Mouse (Mus musculus) testis, adult 2 months (tissue): ENCODE data around the gene Vav2. TPM values are rescaled to one million over a fixed set of nuclear protein-coding genes. Genes with fewer than 3 reads are reported as not detected.

Experiments
- H3K27ac ChIP-seq: fragments of 200-500 bp; 2 replicates; pipeline ENCODE4 v1.5.1; 2012; ENCODE audit warnings: low read depth, low read length; ENCODE audit not compliant: control insufficient read depth, insufficient read depth
- H3K27me3 ChIP-seq: fragments of 200-500 bp; 2 replicates; pipeline ENCODE4 v1.6.1; 2012; ENCODE audit warnings: mild to moderate bottlenecking, low read length, moderate library complexity; ENCODE audit not compliant: control insufficient read depth, insufficient read depth
- H3K36me3 ChIP-seq: fragments of 200-500 bp; 2 replicates; pipeline ENCODE4 v1.6.1; 2012; ENCODE audit warnings: mild to moderate bottlenecking, low read length; ENCODE audit not compliant: control insufficient read depth, insufficient read depth
- H3K4me1 ChIP-seq: fragments of 200-500 bp; 2 replicates; pipeline ENCODE4 v1.6.1; 2012; ENCODE audit warnings: low read length; ENCODE audit not compliant: control insufficient read depth, insufficient read depth
- H3K4me3 ChIP-seq: fragments of 200-500 bp; 2 replicates; pipeline ENCODE4 v1.5.1; 2012; ENCODE audit warnings: low read depth, mild to moderate bottlenecking, low read length, moderate library complexity, mixed read lengths; ENCODE audit not compliant: control insufficient read depth
- CTCF ChIP-seq: fragments of 200-500 bp; IDR thresholded peaks from 2 replicates; pipeline ENCODE4 v1.5.1; 2012; ENCODE audit warnings: low read depth, mild to moderate bottlenecking, inconsistent platforms, low read length, moderate library complexity; ENCODE audit not compliant: control insufficient read depth, insufficient read depth, insufficient replicate concordance
- POLR2A ChIP-seq: fragments of 200-500 bp; IDR thresholded peaks from 2 replicates; pipeline ENCODE4 v1.6.1; 2012; ENCODE audit warnings: low read depth, mild to moderate bottlenecking, inconsistent platforms, low read length, moderate library complexity; ENCODE audit not compliant: control insufficient read depth
- polyA plus RNA-seq: library from polyadenylated mRNA; depleted of rRNA; stranded (reverse); fragments of >200 nt; gene quantifications from 2 replicates; pipeline ENCODE4 v1.2.3, GENCODE M21; 2012

Gene Vav2
- polyA plus RNA-seq, 1 experiment: 35.7 TPM

DNA sequence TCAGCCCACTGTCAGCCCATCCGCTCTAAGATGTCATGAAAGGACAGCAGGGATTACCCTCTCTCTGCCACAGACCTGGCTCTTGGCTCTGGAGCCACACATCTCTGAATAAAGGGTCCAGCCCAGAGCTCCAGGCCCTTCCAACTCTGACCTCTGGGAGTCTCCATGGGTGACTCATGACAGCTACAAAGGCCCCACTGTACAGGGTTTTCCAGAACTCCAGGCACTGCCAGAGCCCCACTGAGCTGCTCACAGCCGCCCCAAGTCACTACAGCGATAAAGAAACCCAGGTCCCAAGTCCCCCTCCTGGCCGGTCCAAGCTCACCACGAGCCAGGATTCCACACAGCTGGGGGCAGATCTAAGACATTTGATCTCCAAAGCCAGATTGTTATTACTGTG is 34.6 kb downstream of the Vav2 start:
- Histone ChIP-seq H3K27ac (no peak overlapping the region), H3K27me3 (no peaks in the 10 kb centered on the region), H3K36me3 (no peaks in the 10 kb centered on the region), H3K4me3 (no peak overlapping the region), H3K4me1 (no peaks in the 10 kb centered on the region; the same call in 1 of the 2 replicates)
- no peak for TF ChIP-seq POLR2A
- no peak for TF ChIP-seq CTCF

GRCm38 (mm10) chr2:27390775-27391174 is 36.1 kb downstream of the Vav2 start:
- TF ChIP-seq CTCF (no peak), POLR2A (no peak)
- no peaks in the 10 kb centered on the region for H3K36me3 ChIP-seq
- no peaks in the 10 kb centered on the region; the same call in 1 of the 2 replicates for H3K4me1 ChIP-seq
- H3K4me3 ChIP-seq: peak overlapping the region; percentile 59
- H3K27ac ChIP-seq: no peak overlapping the region
- H3K27me3 ChIP-seq: no peaks in the 10 kb centered on the region

DNA sequence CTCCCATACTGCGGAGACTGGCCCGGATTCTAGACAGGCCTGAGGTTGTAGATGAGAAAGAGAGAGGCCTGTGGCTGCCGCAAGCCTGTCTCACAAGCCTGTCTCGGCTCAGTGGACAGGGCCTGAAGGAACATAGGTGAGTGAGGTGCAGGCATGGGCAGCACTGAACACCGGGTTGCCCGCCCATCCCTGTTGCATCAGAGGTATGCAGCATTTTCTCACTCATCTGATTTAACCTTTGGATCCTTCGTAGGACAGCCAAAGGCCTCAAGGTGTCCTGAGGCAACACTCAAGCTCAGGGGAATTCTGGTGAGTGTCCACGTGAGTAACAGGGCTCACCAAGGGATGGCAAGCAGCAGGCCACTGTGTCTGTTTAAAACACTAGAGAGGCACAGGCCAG is 36.5 kb downstream of the Vav2 start:
- H3K36me3 ChIP-seq: no peaks in the 10 kb centered on the region
- H3K4me3 ChIP-seq: peak overlapping the region; percentile 59
- no peak for TF ChIP-seq POLR2A
- TF ChIP-seq CTCF: no peak
- no peaks in the 10 kb centered on the region for H3K27me3 ChIP-seq
- no peak overlapping the region for H3K27ac ChIP-seq
- H3K4me1 ChIP-seq: no peaks in the 10 kb centered on the region; the same call in 1 of the 2 replicates

GRCm38 (mm10) chr2:27389272-27390162 is 37.3 kb downstream of the Vav2 start:
- TF ChIP-seq POLR2A (no peak), CTCF (no peak)
- no peaks in the 10 kb centered on the region for H3K36me3 ChIP-seq
- H3K27me3 ChIP-seq: no peaks in the 10 kb centered on the region
- H3K4me1 ChIP-seq: no peaks in the 10 kb centered on the region; the same call in 1 of the 2 replicates
- H3K27ac ChIP-seq: no peak overlapping the region
- peak overlapping the region; percentile 59 for H3K4me3 ChIP-seq

DNA sequence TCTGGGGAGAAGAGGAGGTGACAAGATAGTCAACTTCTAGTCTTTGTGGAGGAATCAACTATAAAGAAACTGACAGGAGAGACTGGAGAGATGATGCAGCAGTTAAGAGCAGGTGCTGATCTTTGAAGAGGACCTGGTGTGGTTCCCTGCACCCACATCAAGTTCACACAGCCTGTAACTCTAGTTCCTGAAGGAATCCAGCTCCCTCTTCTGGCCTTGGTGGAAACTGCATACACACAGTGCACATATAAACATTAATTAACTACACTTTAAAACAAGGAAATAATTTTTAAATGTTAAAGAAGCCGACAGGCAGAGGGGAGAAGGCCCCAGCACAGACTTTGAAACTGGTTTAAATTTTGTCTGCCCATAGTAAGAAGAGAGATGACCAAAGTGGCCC is 39.6 kb downstream of the Vav2 start:
- Histone ChIP-seq H3K27ac (no peak overlapping the region), H3K36me3 (no peaks in the 10 kb centered on the region), H3K4me1 (no peaks in the 10 kb centered on the region; the same call in 1 of the 2 replicates), H3K27me3 (no peaks in the 10 kb centered on the region), H3K4me3 (no peak overlapping the region)
- no peak for TF ChIP-seq POLR2A
- no peak for TF ChIP-seq CTCF

DNA sequence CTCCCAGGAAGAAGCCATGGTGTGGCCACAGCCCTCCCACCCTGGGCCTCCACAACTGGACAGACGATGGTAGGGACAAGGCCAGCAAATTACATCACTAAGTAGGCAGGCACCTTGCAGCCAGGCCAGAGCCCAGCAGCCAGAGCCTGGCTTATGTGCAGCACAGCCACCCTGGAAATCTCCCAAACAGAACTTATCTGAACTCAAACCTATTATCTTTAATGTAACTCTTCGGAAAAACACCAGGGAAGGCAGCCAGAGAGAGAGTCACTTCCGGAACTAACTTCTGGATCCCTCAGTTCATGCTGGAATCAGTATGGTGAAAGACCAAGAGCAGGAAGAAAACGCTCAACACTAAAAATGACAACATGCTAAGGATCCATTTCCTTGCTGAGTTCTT is 45.1 kb downstream of the Vav2 start:
- no peaks in the 10 kb centered on the region for H3K36me3 ChIP-seq
- H3K4me3 ChIP-seq: no peak overlapping the region
- H3K27ac ChIP-seq: no peak overlapping the region
- no peaks in the 10 kb centered on the region for H3K27me3 ChIP-seq
- no peak for TF ChIP-seq POLR2A
- no peak for TF ChIP-seq CTCF
- no peaks in the 10 kb centered on the region for H3K4me1 ChIP-seq

DNA sequence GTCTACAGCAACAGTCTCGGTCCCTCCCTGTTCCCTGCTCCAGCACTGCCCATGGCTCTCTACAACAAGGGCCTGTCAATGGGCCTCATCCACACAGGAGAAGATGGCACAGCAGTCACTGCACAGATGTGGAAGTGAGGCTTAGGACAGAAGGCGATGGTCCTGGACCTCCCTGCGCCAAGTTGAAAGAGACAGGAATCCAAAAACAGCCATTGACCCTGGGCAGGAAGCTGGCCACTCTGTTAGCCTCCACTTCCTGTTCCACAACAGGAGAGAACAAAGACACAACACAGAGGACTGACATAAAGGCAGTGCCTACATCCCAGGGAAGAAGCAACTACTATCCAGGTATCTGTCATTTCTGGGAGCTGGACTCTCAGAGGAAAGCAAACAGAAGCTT is 45.6 kb downstream of the Vav2 start:
- H3K27ac ChIP-seq: no peak overlapping the region
- H3K4me1 ChIP-seq: no peaks in the 10 kb centered on the region
- no peak overlapping the region for H3K4me3 ChIP-seq
- no peaks in the 10 kb centered on the region for H3K36me3 ChIP-seq
- H3K27me3 ChIP-seq: no peaks in the 10 kb centered on the region
- no peak for TF ChIP-seq CTCF
- no peak for TF ChIP-seq POLR2A
